ENCODE assay signal across 21 mouse cellular contexts in the genomic region with DNA sequence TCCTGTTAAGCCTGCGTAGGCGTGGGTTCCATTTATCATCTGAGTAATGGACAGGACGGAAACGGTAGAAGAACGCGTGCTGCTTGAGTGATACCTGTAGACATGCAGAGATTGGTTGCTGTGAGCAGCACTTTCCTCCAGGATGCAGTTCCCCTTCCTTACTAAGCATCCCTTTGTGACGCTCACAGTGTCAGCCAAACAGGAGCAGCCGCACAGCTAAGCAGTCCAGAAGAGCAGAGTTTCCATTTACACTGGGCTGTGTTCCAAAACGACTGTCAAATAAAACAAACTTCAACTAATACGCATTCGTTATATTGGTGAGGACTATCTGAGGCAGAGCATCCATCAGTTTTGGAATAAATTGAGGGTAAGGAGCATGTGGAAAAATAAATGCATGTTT. TPM values are rescaled to one million over a fixed set of nuclear protein-coding genes. Genes with fewer than 3 reads are reported as not detected.
DNase-seq lines count a peak whose midpoint lies in the region; ATAC-seq and TF ChIP-seq lines count a peak whose summit lies in the region.
"Had no signal": no experiment of that assay in that cellular context is flagged by ENCODE, and none has a peak within 500 bp of the region (broad histone marks: within the 10 kb centered on the region; RNA-seq: fewer than 3 reads in every experiment).

No protein-coding gene starts in this region.

- no peak for TF ChIP-seq POLR2A in lung, adult 2 months (IDR thresholded peaks at IDR 0.05; ENCODE audit: borderline replicate concordance, extremely low read depth, low read depth, low read length)

- no peak overlapping the region for H3K9ac ChIP-seq in embryonic facial prominence, embryonic 14.5 days (ENCODE audit: low read depth, low read length)
- no peak overlapping the region for H3K9ac ChIP-seq in heart, embryonic 16.5 days (ENCODE audit: low read length)
- no peak overlapping the region for H3K9ac ChIP-seq in heart, embryonic 11.5 days (ENCODE audit: low read depth, low read length)
- no peak overlapping the region for H3K9ac ChIP-seq in lung, embryonic 14.5 days
- H3K9ac ChIP-seq: hindbrain, embryonic 13.5 days; intestine, embryonic 15.5 days; limb, embryonic 12.5 days; liver, embryonic 13.5 days; lung, embryonic 15.5 days; midbrain, embryonic 13.5 days had no signal

- H3K27me3 ChIP-seq in embryonic facial prominence, embryonic 14.5 days (replicated peaks; ENCODE audit: control insufficient read depth, insufficient read depth, low read length): no peaks in the 10 kb centered on the region
- H3K27me3 ChIP-seq in embryonic facial prominence, embryonic 10.5 days (replicated peaks; ENCODE audit: low read depth, poor library complexity, severe bottlenecking): no peaks in the 10 kb centered on the region
- no peaks in the 10 kb centered on the region for H3K27me3 ChIP-seq in heart, embryonic 16.5 days (ENCODE audit: control insufficient read depth, insufficient read depth, low read length)
- no peaks in the 10 kb centered on the region for H3K27me3 ChIP-seq in heart, embryonic 11.5 days (ENCODE audit: control insufficient read depth, insufficient read depth, low read length)
- H3K27me3 ChIP-seq in lung, embryonic 14.5 days (ENCODE audit: insufficient read depth, low read length): no peaks in the 10 kb centered on the region
- H3K27me3 ChIP-seq: hindbrain, embryonic 13.5 days; intestine, embryonic 15.5 days; limb, embryonic 12.5 days; liver, embryonic 13.5 days; lung, embryonic 15.5 days; midbrain, embryonic 13.5 days had no signal

- no peak for TF ChIP-seq CTCF in lung, embryonic 14.5 days (IDR thresholded peaks at IDR 0.05; ENCODE audit: low read depth)
- TF ChIP-seq CTCF in lung, adult 2 months (IDR thresholded peaks at IDR 0.05; ENCODE audit: insufficient read depth, low read length): no peak

- H3K27ac ChIP-seq in embryonic facial prominence, embryonic 14.5 days (replicated peaks; ENCODE audit: low read depth, low read length): no peak overlapping the region
- no peak overlapping the region for H3K27ac ChIP-seq in embryonic facial prominence, embryonic 10.5 days (replicated peaks)
- H3K27ac ChIP-seq in heart, embryonic 16.5 days (ENCODE audit: low read length): no peak overlapping the region
- H3K27ac ChIP-seq in heart, embryonic 11.5 days (ENCODE audit: low read depth, low read length): no peak overlapping the region
- no peak overlapping the region for H3K27ac ChIP-seq in lung, embryonic 14.5 days (ENCODE audit: low read depth)
- H3K27ac ChIP-seq in macrophage: peak overlapping the region; percentile 94; the same call in 1 of the 2 replicates
- H3K27ac ChIP-seq: hindbrain, embryonic 13.5 days; intestine, embryonic 15.5 days; limb, embryonic 12.5 days; liver, embryonic 13.5 days; lung, embryonic 15.5 days; midbrain, embryonic 13.5 days had no signal

- 0 out of 2 replicates have a peak, but pooled peaks cover 3% of the 10 kb centered on the region for H3K36me3 ChIP-seq in embryonic facial prominence, embryonic 14.5 days (ENCODE audit: control insufficient read depth, insufficient read depth, low read length)
- H3K36me3 ChIP-seq in embryonic facial prominence, embryonic 10.5 days (replicated peaks): no peaks in the 10 kb centered on the region
- no peaks in the 10 kb centered on the region for H3K36me3 ChIP-seq in heart, embryonic 16.5 days (ENCODE audit: control insufficient read depth, insufficient read depth)
- H3K36me3 ChIP-seq in heart, embryonic 11.5 days (ENCODE audit: control insufficient read depth, insufficient read depth, low read length): no peaks in the 10 kb centered on the region
- no peaks in the 10 kb centered on the region for H3K36me3 ChIP-seq in lung, embryonic 14.5 days (ENCODE audit: insufficient read depth)
- H3K36me3 ChIP-seq in macrophage (ENCODE audit: inconsistent target): peaks cover 21% of the 10 kb centered on the region; the same call in 1 of the 2 replicates
- H3K36me3 ChIP-seq: intestine, embryonic 15.5 days; limb, embryonic 12.5 days; liver, embryonic 13.5 days; lung, embryonic 15.5 days had no signal

- ATAC-seq in embryonic facial prominence, embryonic 14.5 days (ENCODE audit: low read depth): no peak
- ATAC-seq in heart, embryonic 16.5 days (replicated peaks; ENCODE audit: extremely low read depth, insufficient read depth, low FRiP score): peak; percentile 38; the same call in 1 of the 2 replicates
- ATAC-seq in heart, embryonic 11.5 days (replicated peaks; ENCODE audit: insufficient number of reproducible peaks, low FRiP score, low TSS enrichment): no peak
- ATAC-seq in lung, embryonic 14.5 days (ENCODE audit: insufficient read depth): peak; percentile 44; the same call in 1 of the 2 replicates
- ATAC-seq: intestine, embryonic 15.5 days; midbrain, embryonic 13.5 days had no signal

- H3K4me1 ChIP-seq in embryonic facial prominence, embryonic 14.5 days (ENCODE audit: control insufficient read depth, insufficient read depth, low read length): no peaks in the 10 kb centered on the region
- no peaks in the 10 kb centered on the region for H3K4me1 ChIP-seq in embryonic facial prominence, embryonic 10.5 days
- peaks cover 2% of the 10 kb centered on the region; the same call in 1 of the 2 replicates for H3K4me1 ChIP-seq in heart, embryonic 16.5 days (ENCODE audit: control insufficient read depth, insufficient read depth, low read length)
- H3K4me1 ChIP-seq in heart, embryonic 11.5 days (ENCODE audit: control insufficient read depth, insufficient read depth, low read length): no peaks in the 10 kb centered on the region
- no peaks in the 10 kb centered on the region for H3K4me1 ChIP-seq in lung, embryonic 14.5 days (ENCODE audit: insufficient read depth)
- no peaks in the 10 kb centered on the region; the same call in none of the 2 replicates for H3K4me1 ChIP-seq in lung, adult 2 months (ENCODE audit: control insufficient read depth, insufficient read depth, low read length)
- H3K4me1 ChIP-seq: hindbrain, embryonic 13.5 days; intestine, embryonic 15.5 days; liver, embryonic 13.5 days; lung, embryonic 15.5 days; midbrain, embryonic 13.5 days had no signal

- no peak overlapping the region for H3K4me3 ChIP-seq in embryonic facial prominence, embryonic 14.5 days (ENCODE audit: low read depth, low read length)
- no peak overlapping the region for H3K4me3 ChIP-seq in embryonic facial prominence, embryonic 10.5 days
- no peak overlapping the region for H3K4me3 ChIP-seq in heart, embryonic 16.5 days (ENCODE audit: low read length)
- H3K4me3 ChIP-seq in heart, embryonic 11.5 days (ENCODE audit: low read depth, low read length): no peak overlapping the region
- no peak overlapping the region for H3K4me3 ChIP-seq in lung, embryonic 14.5 days (ENCODE audit: low read depth, low read length)
- no peak overlapping the region for H3K4me3 ChIP-seq in lung, adult 2 months (replicated peaks; ENCODE audit: extremely low read depth, low read depth, low read length)
- H3K4me3 ChIP-seq in macrophage (ENCODE audit: inconsistent target): no peak overlapping the region
- H3K4me3 ChIP-seq: hindbrain, embryonic 13.5 days; intestine, embryonic 15.5 days; limb, embryonic 12.5 days; liver, embryonic 13.5 days; lung, embryonic 15.5 days; midbrain, embryonic 13.5 days had no signal

- H3K79me2 ChIP-seq in macrophage (ENCODE audit: inconsistent target): peaks cover 20% of the 10 kb centered on the region; the same call in 1 of the 2 replicates

- 68% methylated on average over 11 of the region's 11 CpGs for WGBS in embryonic facial prominence, embryonic 14.5 days
- 89% methylated on average over 11 of the region's 11 CpGs for WGBS in embryonic facial prominence, embryonic 10.5 days
- 69% methylated on average over 11 of the region's 11 CpGs for WGBS in heart, embryonic 16.5 days
- WGBS in heart, embryonic 11.5 days (ENCODE audit: insufficient replicate concordance): 78% methylated on average over 11 of the region's 11 CpGs
- 55% methylated on average over 11 of the region's 11 CpGs for WGBS in lung, embryonic 14.5 days
- 57% methylated on average over 11 of the region's 11 CpGs for WGBS in lung, adult 2 months
- WGBS in macrophage (ENCODE audit: missing documents): 94% methylated on average over 11 of the region's 11 CpGs

- no peak overlapping the region for H3K4me2 ChIP-seq in embryonic facial prominence, embryonic 14.5 days (ENCODE audit: low read depth, low read length)
- no peak overlapping the region for H3K4me2 ChIP-seq in heart, embryonic 16.5 days (ENCODE audit: low read depth, low read length)
- H3K4me2 ChIP-seq in heart, embryonic 11.5 days: no peak overlapping the region
- H3K4me2 ChIP-seq in lung, embryonic 14.5 days: no peak overlapping the region
- H3K4me2 ChIP-seq: hindbrain, embryonic 13.5 days; intestine, embryonic 15.5 days; limb, embryonic 12.5 days; liver, embryonic 13.5 days; lung, embryonic 15.5 days; midbrain, embryonic 13.5 days had no signal

- peak; percentile 51 for DNase-seq in embryonic facial prominence, embryonic 14.5 days (ENCODE audit: low spot score)
- DNase-seq in embryonic facial prominence, embryonic 10.5 days (ENCODE audit: low spot score): no peak
- DNase-seq in lung, embryonic 14.5 days: peak; percentile 70
- no peak for DNase-seq in lung, adult 2 months
- DNase-seq: adrenal gland, postnatal 10 days; cerebellum, adult 9-10 months; gastrocnemius, postnatal 36 days; heart, postnatal 14 days; kidney, adult 9 months; kidney, postnatal 25 days; liver, embryonic 13.5 days; thymus, adult 18-20 months; thymus, postnatal 36 days had no signal

- H3K9me3 ChIP-seq in embryonic facial prominence, embryonic 14.5 days (ENCODE audit: control insufficient read depth, low read length): no peaks in the 10 kb centered on the region
- no peaks in the 10 kb centered on the region for H3K9me3 ChIP-seq in embryonic facial prominence, embryonic 10.5 days
- H3K9me3 ChIP-seq in heart, embryonic 16.5 days (replicated peaks; ENCODE audit: control insufficient read depth, low read length): no peaks in the 10 kb centered on the region
- no peaks in the 10 kb centered on the region for H3K9me3 ChIP-seq in heart, embryonic 11.5 days (replicated peaks; ENCODE audit: control insufficient read depth, low read length)
- H3K9me3 ChIP-seq in lung, embryonic 14.5 days (ENCODE audit: low read depth, low read length): no peaks in the 10 kb centered on the region
- H3K9me3 ChIP-seq: hindbrain, embryonic 13.5 days; intestine, embryonic 15.5 days; limb, embryonic 12.5 days; liver, embryonic 13.5 days; lung, embryonic 15.5 days; midbrain, embryonic 13.5 days had no signal

RNA-seq across cellular contexts. Expression of a gene that starts 17.8 kb away (rescaled TPM):
- 6.7 and 7.8 TPM in 2 replicates for polyA plus RNA-seq in embryonic facial prominence, embryonic 14.5 days (2014; fragmentation: Nextera tagmentation; extraction: Ambion mirVana)
- polyA plus RNA-seq in embryonic facial prominence, embryonic 10.5 days (2016; fragmentation: Nextera tagmentation; extraction: Ambion mirVana): 3.7 and 5.3 TPM in 2 replicates
- polyA plus RNA-seq in heart, embryonic 16.5 days (2015; fragmentation: Nextera tagmentation; extraction: Ambion mirVana): 4.3 and 4.6 TPM in 2 replicates
- polyA plus RNA-seq in heart, embryonic 11.5 days (2014; fragmentation: Nextera tagmentation; extraction: Ambion mirVana): 5.0 and 6.1 TPM in 2 replicates
- polyA plus RNA-seq in lung, embryonic 14.5 days (2014; fragmentation: Nextera tagmentation; extraction: Ambion mirVana): 5.4 and 7.1 TPM in 2 replicates
- polyA plus RNA-seq in lung, adult 2 months (2012; rRNA removed): 6.0 and 8.7 TPM in 2 replicates
- 10 to 100 TPM in 23 of 26 experiments, 1 to 10 TPM in 2, under 1 TPM in 1; 0.92 to 84.8 (median 50.0) TPM for total RNA-seq in macrophage (2018; cell fraction: chromatin; rRNA removed)
- 10 to 100 TPM; 43.0 to 90.7 (median 60.7) TPM for total RNA-seq in macrophage (2018; cell fraction: cytosol; rRNA removed)
- 100 to 1,000 TPM in 2 of 26 experiments, 10 to 100 TPM in 24; 19.7 to 109 (median 65.0) TPM for total RNA-seq in macrophage (2018; cell fraction: nucleus; rRNA removed)
- 31.6 to 50.3 TPM (median 42.6 TPM) in 3 replicates for polyA plus RNA-seq in macrophage (2018)

Comparison
In these comparisons a context has a peak if more than half of its experiments do, and no peak if none do; other contexts are left out.
1. ATAC-seq: peak in heart, embryonic 16.5 days (single experiment) and lung, embryonic 14.5 days (single experiment); none in embryonic facial prominence, embryonic 14.5 days (single experiment) and heart, embryonic 11.5 days (single experiment).
2. DNase-seq: peak in embryonic facial prominence, embryonic 14.5 days (single experiment) and lung, embryonic 14.5 days (single experiment); none in embryonic facial prominence, embryonic 10.5 days (single experiment) and lung, adult 2 months (single experiment).